Mouse (Mus musculus) limb, embryonic 10.5 days (tissue): Measurements from ENCODE around the gene Speg. TPM values are rescaled to one million over a fixed set of nuclear protein-coding genes. Genes with fewer than 3 reads are reported as not detected.

Source experiments
- DNase-seq: peaks from one replicate; pipeline ENCODE4 v3.0.0-alpha.2; 2017; ENCODE audit warnings: low spot score
- H3K27ac ChIP-seq: fragments of 300-500 bp; sonication (generic); 2 replicates; pipeline ENCODE4 v1.5.1; 2016; ENCODE audit warnings: mild to moderate bottlenecking
- H3K27me3 ChIP-seq: fragments of 300-500 bp; sonication (generic); 2 replicates; pipeline ENCODE4 v1.6.1; 2016; ENCODE audit warnings: low read depth, mild to moderate bottlenecking; ENCODE audit not compliant: poor library complexity, severe bottlenecking
- H3K36me3 ChIP-seq: fragments of 300-500 bp; sonication (generic); 2 replicates; pipeline ENCODE4 v1.6.1; 2016; ENCODE audit warnings: mild to moderate bottlenecking, moderate library complexity
- H3K4me1 ChIP-seq: fragments of 300-500 bp; sonication (generic); 2 replicates; pipeline ENCODE4 v1.6.1; 2016
- H3K4me3 ChIP-seq: fragments of 300-500 bp; sonication (generic); 2 replicates; pipeline ENCODE4 v1.5.1; 2016; ENCODE audit warnings: mild to moderate bottlenecking, moderate library complexity
- H3K9me3 ChIP-seq: fragments of 300-500 bp; sonication (generic); replicated peaks from 2 replicates; pipeline ENCODE4 v1.6.1; 2016; ENCODE audit warnings: mild to moderate bottlenecking
- WGBS: fragments of 180-500 bp; shearing (Covaris S2); methylation state at CpG from one replicate; pipeline ENCODE4 v1.1.7; 2016; 5-methylcytosine and 5-hydroxymethylcytosine counted together
- polyA plus RNA-seq: library from polyadenylated mRNA; unstranded; fragments of >200 nt; fragmentation: Nextera tagmentation; extraction: Ambion mirVana; gene quantifications from 2 replicates; pipeline ENCODE4 v1.2.1, GENCODE M21; 2016

Speg gene
- polyA plus RNA-seq, 1 experiment from 2014 or later, result 49.6 TPM

DNA sequence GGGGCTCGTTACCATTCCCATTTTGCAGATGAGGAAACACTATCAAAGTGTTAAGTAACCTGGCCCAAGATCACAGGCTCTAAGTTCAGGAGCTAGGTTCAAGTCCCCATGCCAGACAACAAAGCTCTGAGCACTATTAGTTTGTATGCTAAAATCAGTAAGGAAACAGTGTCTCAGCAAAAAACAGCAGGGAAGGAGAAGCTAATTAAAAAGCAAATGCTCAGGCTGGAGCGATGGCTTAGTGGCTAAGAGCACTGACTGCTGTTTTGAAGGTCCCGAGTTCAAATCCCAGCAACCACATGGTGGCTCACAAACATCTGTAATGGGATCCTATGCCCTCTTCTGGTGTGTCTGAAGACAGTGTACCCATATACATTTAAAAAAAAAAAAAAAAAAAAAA, 37.1 kb downstream of the Speg start:
- Histone ChIP-seq H3K27ac (no peak overlapping the region), H3K36me3 (peaks cover 47% of the 10 kb centered on the region), H3K4me3 (no peak overlapping the region), H3K27me3 (no peaks in the 10 kb centered on the region), H3K4me1 (peaks cover 10% of the 10 kb centered on the region), H3K9me3 (no peaks in the 10 kb centered on the region)
- DNase-seq, result no peak
- WGBS, result 96% methylated on average over 3 of the region's 3 CpGs

DNA sequence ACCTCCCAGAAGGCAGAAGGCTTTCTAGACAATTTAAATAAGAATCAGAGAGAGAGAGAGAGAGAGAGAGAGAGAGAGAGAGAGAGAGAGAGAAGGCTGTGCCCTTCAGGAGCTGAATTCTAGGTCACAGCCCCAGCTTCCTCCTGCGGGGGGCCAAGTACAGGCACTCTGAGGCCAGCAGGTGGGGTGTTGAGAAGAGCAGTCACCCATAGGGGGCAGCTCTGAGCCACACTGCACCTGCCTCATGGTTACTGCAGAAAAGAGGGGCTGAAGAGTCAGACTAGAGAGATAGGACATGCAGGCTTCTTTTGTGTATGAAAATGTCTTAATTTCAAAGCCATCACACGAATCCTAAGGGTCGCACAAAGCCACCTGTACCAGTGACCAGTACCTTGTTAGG, 38.7 kb downstream of the Speg start:
- no peak overlapping the region for H3K4me3 ChIP-seq
- no peaks in the 10 kb centered on the region for H3K27me3 ChIP-seq
- no peaks in the 10 kb centered on the region for H3K9me3 ChIP-seq
- peaks cover 43% of the 10 kb centered on the region for H3K36me3 ChIP-seq
- DNase-seq, result no peak
- H3K4me1 ChIP-seq, result peaks cover 10% of the 10 kb centered on the region
- H3K27ac ChIP-seq, result no peak overlapping the region
- 60% methylated on average over 3 of the region's 3 CpGs for WGBS

DNA sequence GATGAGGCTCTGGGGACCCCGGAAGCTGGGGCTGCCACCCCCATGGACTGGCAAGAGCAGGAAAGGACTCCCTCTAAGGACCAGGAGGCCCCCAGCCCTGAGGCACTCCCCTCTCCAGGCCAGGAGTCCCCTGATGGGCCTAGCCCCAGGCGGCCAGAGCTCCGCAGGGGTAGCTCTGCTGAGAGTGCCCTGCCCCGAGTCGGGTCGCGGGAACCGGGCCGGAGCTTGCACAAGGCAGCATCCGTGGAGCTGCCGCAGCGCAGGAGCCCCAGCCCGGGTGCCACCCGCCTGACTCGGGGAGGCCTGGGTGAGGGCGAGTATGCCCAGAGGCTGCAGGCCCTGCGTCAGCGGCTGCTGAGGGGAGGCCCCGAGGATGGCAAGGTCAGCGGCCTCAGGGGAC, 46.7 kb downstream of the Speg start:
- no peaks in the 10 kb centered on the region for H3K9me3 ChIP-seq
- peaks cover 49% of the 10 kb centered on the region for H3K4me1 ChIP-seq
- H3K36me3 ChIP-seq, result peaks cover 18% of the 10 kb centered on the region
- peak; percentile 54 for DNase-seq
- WGBS, result 5% methylated on average over 20 of the region's 20 CpGs
- peaks cover 53% of the 10 kb centered on the region for H3K27me3 ChIP-seq
- H3K4me3 ChIP-seq, result peak overlapping the region; percentile 49
- peak overlapping the region; percentile 75 for H3K27ac ChIP-seq

- H3K9me3 ChIP-seq, result no peaks in the 10 kb centered on the region
- peak; percentile 50 for DNase-seq
- peak overlapping the region; percentile 75 for H3K27ac ChIP-seq
- peaks cover 15% of the 10 kb centered on the region for H3K36me3 ChIP-seq
- peaks cover 55% of the 10 kb centered on the region for H3K4me1 ChIP-seq
- 5% methylated on average over 32 of the region's 32 CpGs for WGBS
- H3K4me3 ChIP-seq, result peak overlapping the region; percentile 49
- peaks cover 58% of the 10 kb centered on the region for H3K27me3 ChIP-seq
Observed at GRCm38 (mm10) chr1:75422216-75422822, 47.2 kb downstream of the Speg start.

- DNase-seq, result peak; percentile 76
- peaks cover 61% of the 10 kb centered on the region for H3K27me3 ChIP-seq
- H3K4me1 ChIP-seq, result peaks cover 61% of the 10 kb centered on the region
- under 1% methylated on average over 71 of the region's 71 CpGs for WGBS
- H3K36me3 ChIP-seq, result peaks cover 11% of the 10 kb centered on the region; the same call in 1 of the 2 replicates
- H3K27ac ChIP-seq, result peak overlapping the region; percentile 75
- peak overlapping the region; percentile 49 for H3K4me3 ChIP-seq
- H3K9me3 ChIP-seq, result no peaks in the 10 kb centered on the region
Observed at GRCm38 (mm10) chr1:75422823-75423471, 47.9 kb downstream of the Speg start.

- no peak for DNase-seq
- no peak overlapping the region for H3K4me3 ChIP-seq
- 56% methylated on average over 11 of the region's 11 CpGs for WGBS
- no peak overlapping the region for H3K27ac ChIP-seq
- H3K4me1 ChIP-seq, result peaks cover 65% of the 10 kb centered on the region
- H3K36me3 ChIP-seq, result peaks cover 6% of the 10 kb centered on the region; the same call in 1 of the 2 replicates
- no peaks in the 10 kb centered on the region for H3K9me3 ChIP-seq
- H3K27me3 ChIP-seq, result peaks cover 66% of the 10 kb centered on the region
Observed at GRCm38 (mm10) chr1:75423780-75424390, 48.8 kb downstream of the Speg start.

GRCm38 (mm10) chr1:75425796-75426471, 50.8 kb downstream of the Speg start:
- Histone ChIP-seq H3K27ac (no peak overlapping the region), H3K4me3 (no peak overlapping the region), H3K9me3 (no peaks in the 10 kb centered on the region), H3K4me1 (peaks cover 83% of the 10 kb centered on the region), H3K27me3 (peaks cover 71% of the 10 kb centered on the region), H3K36me3 (peaks cover 3% of the 10 kb centered on the region; the same call in 1 of the 2 replicates)
- WGBS, result 41% methylated on average over 10 of the region's 10 CpGs
- DNase-seq, result peak; percentile 85

- peak; percentile 78 for DNase-seq
- Histone ChIP-seq H3K36me3 (peaks cover 10% of the 10 kb centered on the region), H3K27ac (peak within 1 kb of the TSS; percentile 82), H3K4me3 (peak within 1 kb of the TSS; percentile 65), H3K9me3 (no peaks in the 10 kb centered on the region), H3K4me1 (peaks cover 63% of the 10 kb centered on the region), H3K27me3 (peaks cover 13% of the 10 kb centered on the region; the same call in 1 of the 2 replicates)
- WGBS, result 6% methylated on average over 28 of the region's 28 CpGs
Observed at GRCm38 (mm10) chr1:75435475-75436328, 60.6 kb downstream of the Speg start, which contains the start of gene Gmppa. Gene Gmppa, plus strand, starts transcription at chr1:75435930.

DNA sequence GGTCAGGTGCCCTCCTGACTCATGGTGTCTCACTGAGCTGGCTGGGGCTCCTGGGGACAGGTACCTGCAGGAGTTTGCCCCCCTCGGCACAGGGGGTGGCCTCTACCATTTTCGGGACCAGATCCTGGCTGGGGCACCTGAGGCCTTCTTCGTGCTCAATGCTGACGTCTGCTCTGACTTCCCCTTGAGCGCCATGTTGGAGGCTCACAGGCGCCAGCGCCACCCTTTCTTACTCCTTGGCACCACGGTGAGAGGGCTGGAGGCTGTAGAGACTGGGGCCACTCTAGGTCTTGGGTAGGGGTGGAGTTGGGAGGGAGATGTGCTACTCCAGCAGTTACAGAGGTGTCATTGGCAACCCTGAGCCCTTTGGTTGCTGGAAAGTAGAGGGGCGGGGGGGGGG, 63.7 kb downstream of the Speg start:
- WGBS, result 70% methylated on average over 8 of the region's 9 CpGs
- Histone ChIP-seq H3K9me3 (no peaks in the 10 kb centered on the region), H3K36me3 (peaks cover 10% of the 10 kb centered on the region), H3K27ac (no peak overlapping the region), H3K4me3 (no peak overlapping the region), H3K27me3 (peaks cover 21% of the 10 kb centered on the region), H3K4me1 (peaks cover 61% of the 10 kb centered on the region)
- no peak for DNase-seq

DNA sequence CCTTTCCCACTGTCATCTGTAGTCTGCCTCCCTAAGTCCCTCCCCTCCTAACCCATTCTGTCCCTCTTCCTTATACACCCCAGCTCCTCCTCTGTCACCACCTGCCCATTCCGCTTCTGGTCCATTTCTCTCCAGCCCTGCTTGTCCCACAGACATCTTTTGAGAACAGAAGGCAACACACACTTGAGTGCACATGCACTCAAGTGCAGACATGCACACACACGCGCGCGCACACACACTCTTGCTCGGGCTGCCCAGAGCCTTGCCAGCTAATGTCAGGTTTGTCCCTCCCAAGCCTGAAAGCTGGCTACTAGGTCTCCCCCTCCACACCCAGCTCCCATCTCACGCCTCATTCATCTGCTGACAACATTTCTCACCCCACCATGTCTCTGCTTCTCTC, 65.6 kb downstream of the Speg start:
- no peak for DNase-seq
- Histone ChIP-seq H3K27ac (no peak overlapping the region), H3K27me3 (peaks cover 40% of the 10 kb centered on the region), H3K9me3 (no peaks in the 10 kb centered on the region), H3K4me1 (peaks cover 71% of the 10 kb centered on the region), H3K4me3 (no peak overlapping the region), H3K36me3 (peaks cover 10% of the 10 kb centered on the region)
- WGBS, result 97% methylated on average over 7 of the region's 7 CpGs

DNA sequence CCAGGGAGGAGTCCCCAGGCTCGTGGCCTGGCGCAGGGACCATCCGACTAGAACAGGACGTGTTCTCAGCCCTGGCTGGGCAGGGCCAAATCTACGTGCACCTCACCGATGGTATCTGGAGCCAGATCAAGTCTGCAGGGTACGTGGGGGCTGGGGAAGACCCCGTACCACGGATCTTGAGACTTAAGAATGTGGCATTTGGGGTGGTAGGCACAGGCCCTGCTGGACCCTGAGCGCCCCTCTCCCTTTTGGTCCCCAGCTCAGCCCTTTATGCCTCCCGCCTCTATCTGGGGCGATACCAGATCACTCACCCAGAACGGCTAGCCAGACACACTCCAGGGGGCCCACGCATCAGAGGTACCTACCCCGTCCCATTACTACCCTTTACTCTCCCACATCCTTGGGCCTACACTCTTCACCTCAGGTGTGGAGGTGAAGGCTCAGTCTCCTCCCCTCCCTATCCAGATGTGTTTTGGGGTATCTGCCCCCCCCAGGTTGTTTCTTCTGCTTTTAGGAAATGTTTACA, 66.4 kb downstream of the Speg start:
- H3K27me3 ChIP-seq, result peaks cover 47% of the 10 kb centered on the region
- DNase-seq, result no peak
- no peaks in the 10 kb centered on the region for H3K9me3 ChIP-seq
- H3K4me3 ChIP-seq, result no peak overlapping the region
- no peak overlapping the region for H3K27ac ChIP-seq
- peaks cover 72% of the 10 kb centered on the region for H3K4me1 ChIP-seq
- 90% methylated on average over 15 of the region's 15 CpGs for WGBS
- peaks cover 10% of the 10 kb centered on the region for H3K36me3 ChIP-seq

DNA sequence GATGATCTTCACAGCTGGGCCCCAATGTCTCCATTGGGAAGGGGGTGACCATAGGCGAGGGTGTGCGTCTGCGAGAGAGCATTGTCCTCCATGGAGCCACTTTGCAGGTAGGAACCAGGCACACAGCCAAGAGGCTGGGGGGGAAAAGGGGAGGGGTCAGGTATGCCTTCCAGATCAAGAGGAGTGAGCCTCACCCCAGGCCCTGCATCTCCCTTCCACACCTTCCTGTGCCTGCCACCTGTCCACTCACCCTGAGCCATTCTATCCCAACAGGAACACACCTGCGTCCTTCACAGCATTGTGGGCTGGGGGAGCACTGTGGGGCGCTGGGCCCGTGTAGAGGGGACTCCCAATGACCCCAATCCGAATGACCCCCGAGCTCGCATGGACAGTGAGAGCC, 67.1 kb downstream of the Speg start:
- Histone ChIP-seq H3K36me3 (peaks cover 10% of the 10 kb centered on the region), H3K27me3 (peaks cover 53% of the 10 kb centered on the region), H3K4me1 (peaks cover 72% of the 10 kb centered on the region), H3K4me3 (no peak overlapping the region), H3K9me3 (no peaks in the 10 kb centered on the region), H3K27ac (no peak overlapping the region)
- WGBS, result 82% methylated on average over 9 of the region's 9 CpGs
- DNase-seq, result no peak
